Mouse (Mus musculus): ENCODE measurements at regions not wholly inside any gene's neighbourhood (a gene's known extent, or its start where the extent isn't known, plus 50 kb on each side); places are given as distances from the start of the nearest gene placed in this dataset.
A peak's percentile ranks its signal among the peaks of the same experiment; 100 is the strongest.

DNA sequence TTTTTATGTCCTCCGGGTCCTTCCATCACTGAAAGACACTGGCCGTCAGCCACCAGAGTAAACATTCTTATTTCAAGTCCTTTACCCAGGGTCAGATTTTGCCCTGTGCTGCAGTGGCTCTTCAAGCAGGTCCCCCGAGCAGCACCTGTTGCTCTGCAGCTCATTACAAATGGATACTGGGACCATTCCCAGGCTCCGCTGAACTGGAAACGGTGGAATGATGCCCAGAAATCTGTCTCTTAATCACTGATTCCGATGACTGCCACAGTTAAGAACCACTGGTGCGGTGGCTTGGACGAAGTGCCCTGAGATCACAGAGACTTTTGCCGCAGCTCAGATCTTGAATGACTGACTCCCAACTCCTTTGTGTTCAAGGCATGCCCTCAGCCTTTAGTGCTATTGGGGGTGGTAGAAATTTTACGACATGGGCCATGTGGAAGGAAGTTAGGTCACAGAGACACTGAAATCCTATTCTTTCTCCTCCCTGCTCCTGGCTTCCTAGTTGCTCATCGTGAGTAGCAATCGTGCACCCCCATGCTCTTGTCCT, 179.6 kb upstream of the Prickle1 start:
- Histone ChIP-seq H3K4me3 (peak overlapping the region; percentile 13; the same call in 1 of the 2 replicates), H3K27ac (no peak overlapping the region)
- TF ChIP-seq CTCF (IDR thresholded peaks at IDR 0.05) = no peak
- intact Hi-C loops (cut with DNase I) = no loop called here
- no peak for DNase-seq

GRCm38 (mm10) chr15:93774340-93774739, 178.6 kb upstream of the Prickle1 start:
- Histone ChIP-seq H3K4me3 (no peak overlapping the region), H3K27ac (no peak overlapping the region)
- intact Hi-C loops (cut with DNase I) = no loop called here
- DNase-seq = no peak
- TF ChIP-seq CTCF (IDR thresholded peaks at IDR 0.05) = no peak

DNA sequence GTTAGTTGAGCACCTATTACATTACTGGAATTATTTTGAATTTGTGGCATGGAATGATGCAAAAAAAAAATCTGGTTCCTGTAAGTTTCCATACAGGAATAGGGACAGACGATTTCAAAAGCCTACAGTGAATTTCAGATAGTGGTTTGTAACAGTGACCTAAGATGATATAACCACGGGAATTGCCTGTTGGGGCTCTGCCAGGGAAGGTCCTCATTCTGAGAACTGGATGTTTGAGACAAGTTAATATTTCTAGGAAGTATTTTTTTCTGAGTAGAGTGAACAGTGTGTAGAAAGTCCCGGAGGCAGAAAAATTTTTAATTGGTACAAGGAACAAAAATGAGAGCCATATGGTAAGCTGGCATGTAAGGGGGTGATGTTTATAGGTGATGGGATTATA, 171.3 kb upstream of the Prickle1 start:
- H3K27ac ChIP-seq = no peak overlapping the region
- intact Hi-C loops (cut with DNase I) = no loop called here
- TF ChIP-seq CTCF (IDR thresholded peaks at IDR 0.05) = no peak
- H3K4me3 ChIP-seq = no peak overlapping the region
- DNase-seq = no peak

DNA sequence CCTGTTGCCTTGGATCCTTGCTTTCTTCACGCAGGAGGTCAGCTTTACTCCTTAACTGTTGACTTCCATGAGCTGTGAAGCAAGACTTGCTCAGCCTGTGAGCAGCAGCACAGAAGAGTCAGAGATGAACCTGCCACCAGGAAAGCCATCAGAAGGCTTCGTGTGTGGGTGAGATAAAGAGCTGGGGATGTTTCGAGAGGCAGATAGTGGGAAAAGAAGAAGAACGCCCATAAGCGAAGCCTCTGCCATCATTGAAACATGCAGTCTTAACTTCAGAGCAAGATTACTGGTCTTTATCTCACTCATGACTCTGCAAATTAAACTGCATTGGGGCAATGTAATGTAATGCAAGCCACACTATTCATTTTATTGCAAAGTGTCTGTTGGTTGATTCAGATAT, 167.4 kb upstream of the Prickle1 start:
- intact Hi-C loops (cut with DNase I) = no loop called here
- TF ChIP-seq CTCF (IDR thresholded peaks at IDR 0.05) = no peak
- no peak overlapping the region for H3K27ac ChIP-seq
- no peak for DNase-seq
- H3K4me3 ChIP-seq = no peak overlapping the region

- intact Hi-C loops (cut with DNase I) = no loop called here
- Histone ChIP-seq H3K4me3 (no peak overlapping the region), H3K27ac (no peak overlapping the region)
- peak; percentile 71 for DNase-seq
- no peak for TF ChIP-seq CTCF (IDR thresholded peaks at IDR 0.05)
Observed at GRCm38 (mm10) chr15:93758204-93758836, 162.6 kb upstream of the Prickle1 start.

DNA sequence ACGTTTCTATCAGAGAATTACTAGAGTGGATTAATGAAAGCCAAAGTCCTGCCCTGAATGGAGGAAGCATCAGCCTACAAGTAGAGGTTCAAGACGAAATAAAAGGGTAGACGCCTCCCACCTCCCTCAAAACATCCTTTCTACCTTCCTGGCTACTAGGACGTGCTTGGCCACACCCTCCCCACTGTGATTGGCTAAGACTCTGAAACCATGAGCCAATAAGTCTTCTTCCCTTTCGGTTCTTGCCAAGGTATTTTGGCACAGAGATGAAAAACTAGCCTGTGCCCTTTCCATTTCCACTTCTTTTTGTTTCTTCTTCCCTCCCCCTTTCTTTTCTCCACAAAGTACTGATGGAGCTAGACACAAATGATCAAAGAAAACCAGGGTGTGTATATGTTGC, 160.3 kb upstream of the Prickle1 start:
- no peak for TF ChIP-seq CTCF (IDR thresholded peaks at IDR 0.05)
- intact Hi-C loops (cut with DNase I) = no loop called here
- H3K27ac ChIP-seq = no peak overlapping the region
- H3K4me3 ChIP-seq = no peak overlapping the region
- DNase-seq = no peak

- no peak for DNase-seq
- H3K4me3 ChIP-seq = no peak overlapping the region
- H3K27ac ChIP-seq = no peak overlapping the region
- TF ChIP-seq CTCF (IDR thresholded peaks at IDR 0.05) = no peak
- intact Hi-C loops (cut with DNase I) = no loop called here
Observed at GRCm38 (mm10) chr15:93751817-93752216, 156.1 kb upstream of the Prickle1 start.

DNA sequence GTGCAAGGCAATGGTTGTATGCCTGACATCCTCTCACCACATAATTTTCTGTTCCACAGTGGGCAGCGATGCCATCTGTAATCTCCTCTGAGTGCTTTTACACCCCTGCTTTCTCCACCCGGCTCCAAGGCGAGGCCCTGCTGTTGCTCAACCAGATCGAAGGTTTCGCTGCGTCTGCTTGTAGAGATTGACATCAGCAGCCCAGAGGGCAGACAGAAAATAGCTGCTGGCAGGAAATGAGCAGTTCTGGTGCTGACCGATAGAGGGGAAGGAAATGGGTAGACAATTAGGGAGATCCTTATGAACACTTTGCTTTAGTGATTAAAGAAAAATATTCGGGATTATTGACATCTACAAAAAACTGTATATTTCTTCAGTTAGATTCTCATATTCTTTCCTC, 155.3 kb upstream of the Prickle1 start:
- DNase-seq = peak; percentile 65
- intact Hi-C loops (cut with DNase I) = no loop called here
- no peak overlapping the region for H3K4me3 ChIP-seq
- TF ChIP-seq CTCF (IDR thresholded peaks at IDR 0.05) = peak; percentile 62
- no peak overlapping the region for H3K27ac ChIP-seq

GRCm38 (mm10) chr15:93744191-93744945, 148.7 kb upstream of the Prickle1 start:
- Histone ChIP-seq H3K27ac (no peak overlapping the region), H3K4me3 (no peak overlapping the region)
- intact Hi-C loops (cut with DNase I) = no loop called here
- DNase-seq = no peak
- TF ChIP-seq CTCF (IDR thresholded peaks at IDR 0.05) = no peak

- peak; percentile 75 for DNase-seq
- 0 out of 2 replicates have a peak overlapping the region, but pooled peaks have one; percentile 46 for H3K27ac ChIP-seq
- no peak for TF ChIP-seq CTCF (IDR thresholded peaks at IDR 0.05)
- intact Hi-C loops (cut with DNase I) = no loop called here
- peak overlapping the region; percentile 39 for H3K4me3 ChIP-seq
Observed at GRCm38 (mm10) chr15:93733731-93734510, 138.2 kb upstream of the Prickle1 start.

DNA sequence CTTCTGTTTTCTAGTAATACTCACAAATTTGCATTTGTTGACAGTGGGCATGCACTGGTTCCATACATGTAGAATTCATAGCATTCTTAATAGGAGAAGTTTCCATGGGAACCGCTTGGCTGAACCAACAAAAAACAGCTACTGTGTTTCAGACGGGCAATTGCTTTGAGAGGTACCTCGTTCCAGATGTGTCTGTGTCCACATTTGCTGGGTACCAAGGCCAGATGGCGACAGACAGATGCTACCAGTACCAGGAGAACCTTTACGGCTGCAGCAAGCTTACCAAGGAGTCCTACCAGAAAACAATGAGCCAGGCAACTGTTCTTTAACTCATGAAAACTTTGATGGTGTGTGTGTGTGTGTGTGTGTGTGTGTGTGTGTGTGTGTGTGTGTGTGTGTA, 137.1 kb upstream of the Prickle1 start:
- no peak overlapping the region for H3K4me3 ChIP-seq
- DNase-seq = no peak
- H3K27ac ChIP-seq = no peak overlapping the region
- no peak for TF ChIP-seq CTCF (IDR thresholded peaks at IDR 0.05)
- intact Hi-C loops (cut with DNase I) = no loop called here

DNA sequence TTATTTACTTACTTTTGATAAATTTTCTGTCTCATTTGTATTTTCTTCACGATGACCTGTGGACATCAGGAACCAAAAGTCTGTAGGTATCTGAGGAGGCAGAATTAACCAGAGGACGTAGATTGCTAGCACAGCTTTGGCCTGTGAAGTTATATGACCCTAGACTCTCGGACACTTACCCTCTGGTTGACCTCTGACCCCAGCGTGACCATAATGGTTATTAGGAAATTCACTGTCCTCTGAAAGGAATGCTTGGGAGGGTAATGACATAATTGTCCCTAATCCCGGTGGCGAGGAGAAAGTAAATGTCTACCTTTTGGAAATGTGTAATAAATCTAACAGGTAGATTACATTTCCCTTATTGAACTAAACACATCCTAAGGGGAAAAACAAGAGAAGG, 135.5 kb upstream of the Prickle1 start:
- no peak overlapping the region for H3K4me3 ChIP-seq
- intact Hi-C loops (cut with DNase I) = no loop called here
- no peak for DNase-seq
- no peak for TF ChIP-seq CTCF (IDR thresholded peaks at IDR 0.05)
- no peak overlapping the region for H3K27ac ChIP-seq

DNA sequence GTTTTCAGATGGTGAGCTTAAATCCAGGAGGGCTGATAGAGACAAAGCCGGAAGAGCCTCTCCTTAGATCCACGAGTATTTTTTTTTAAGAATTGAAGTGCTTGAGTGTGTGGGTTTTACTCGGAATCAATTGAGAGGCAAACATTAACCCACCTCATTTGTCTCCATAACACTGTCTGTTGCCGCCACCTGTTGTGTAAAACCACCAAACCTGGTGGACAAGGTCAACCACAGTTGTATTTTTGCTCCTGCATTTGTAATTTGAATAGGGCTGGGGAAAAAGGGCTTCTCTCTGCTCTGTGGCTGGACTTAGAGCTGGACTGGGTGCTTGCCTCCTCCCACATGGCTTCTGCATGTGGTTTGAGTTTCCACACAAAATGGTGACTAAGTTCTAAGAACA, 119.8 kb upstream of the Prickle1 start:
- no peak for DNase-seq
- no peak for TF ChIP-seq CTCF (IDR thresholded peaks at IDR 0.05)
- intact Hi-C loops (cut with DNase I) = no loop called here

More for the DNA sequence above, 119.8 kb upstream of the Prickle1 start:
- no peak overlapping the region for H3K4me3 ChIP-seq
- no peak overlapping the region for H3K27ac ChIP-seq

Data from gastrocnemius, adult 2 months (tissue).